Mouse (Mus musculus): Measurements from ENCODE around the gene Mfsd9.

- TF ChIP-seq CTCF (IDR thresholded peaks at IDR 0.05; ENCODE audit: control insufficient read depth, insufficient read depth, insufficient read length) (no peak), CEBPB (IDR thresholded peaks at IDR 0.05; ENCODE audit: low read depth) (no peak)
These were observed 49.7 kb downstream of the Mfsd9 start for GRCm38 (mm10) chr1:40740739-40741138.
